Mouse (Mus musculus) heart, adult 2 months (tissue): ENCODE measurements around the gene Grin2b. TPM values are rescaled to one million over a fixed set of nuclear protein-coding genes. Genes with fewer than 3 reads are reported as not detected.

Source experiments
- DNase-seq, 2 experiments: peaks; one replicate each; pipeline ENCODE4 v3.0.0; 2021
- H3K27ac ChIP-seq: fragments of 200-600 bp; 2 replicates; pipeline ENCODE4 v1.8.1; 2022
- H3K27me3 ChIP-seq: fragments of 200-500 bp; 2 replicates; pipeline ENCODE4 v1.6.1; 2012; ENCODE audit warnings: mild to moderate bottlenecking, low read length, inconsistent platforms, mixed read lengths; ENCODE audit not compliant: control insufficient read depth, insufficient read depth
- H3K36me3 ChIP-seq: fragments of 200-500 bp; 2 replicates; pipeline ENCODE4 v1.6.1; 2012; ENCODE audit warnings: low read length, inconsistent platforms; ENCODE audit not compliant: control insufficient read depth, insufficient read depth
- H3K4me1 ChIP-seq: fragments of 200-500 bp; 2 replicates; pipeline ENCODE4 v1.6.1; 2011; ENCODE audit warnings: low read length; ENCODE audit not compliant: control insufficient read depth, insufficient read depth
- H3K4me3 ChIP-seq: fragments of 200-600 bp; 2 replicates; pipeline ENCODE4 v1.8.1; 2022
- H3K79me2 ChIP-seq: fragments of 200-500 bp; replicated peaks from 2 replicates; pipeline ENCODE4 v1.6.1; 2012; ENCODE audit warnings: mild to moderate bottlenecking, inconsistent platforms, low read length, moderate library complexity, mixed read lengths; ENCODE audit not compliant: control insufficient read depth, insufficient read depth
- H3K9ac ChIP-seq: fragments of 200-500 bp; 2 replicates; pipeline ENCODE4 v1.6.1; 2012; ENCODE audit warnings: low read depth, mild to moderate bottlenecking, control low read depth, inconsistent platforms, low read length, mixed read lengths
- CTCF ChIP-seq: fragments of 200-600 bp; IDR thresholded peaks from 2 replicates; pipeline ENCODE4 v1.8.1; 2022; ENCODE audit warnings: antibody characterized with exemption, mild to moderate bottlenecking, moderate library complexity
- EP300 ChIP-seq: fragments of 200-500 bp; IDR thresholded peaks from 2 replicates; pipeline ENCODE4 v1.6.1; 2011; ENCODE audit warnings: low read depth, low read length, control low read depth; ENCODE audit not compliant: insufficient read depth
- POLR2A ChIP-seq: fragments of 200-500 bp; IDR thresholded peaks from 2 replicates; pipeline ENCODE4 v1.6.1; 2011; ENCODE audit warnings: mild to moderate bottlenecking, low read depth, low read length, control low read depth; ENCODE audit not compliant: insufficient read depth
- WGBS: fragments of 180-500 bp; shearing (Covaris S2); methylation state at CpG from one replicate; pipeline ENCODE4 v1.1.7; 2018; 5-methylcytosine and 5-hydroxymethylcytosine counted together
- intact Hi-C: fragments of 180-260 bp; cut with DNase I; formaldehyde crosslinking; loops from one replicate; pipeline ENCODE4 v1.15.1; 2025
- polyA plus RNA-seq: library from polyadenylated mRNA; depleted of rRNA; stranded (reverse); fragments of >200 nt; gene quantifications from 2 replicates; pipeline ENCODE4 v1.2.3, GENCODE M21; 2012
- total RNA-seq, 2 experiments: library from RNA; stranded (reverse); gene quantifications; 2 replicates each; pipeline ENCODE4 v1.2.3; 2021

Grin2b gene
- total and polyA plus RNA-seq, 3 experiments, result 0.02 TPM; not detected in 2

DNA sequence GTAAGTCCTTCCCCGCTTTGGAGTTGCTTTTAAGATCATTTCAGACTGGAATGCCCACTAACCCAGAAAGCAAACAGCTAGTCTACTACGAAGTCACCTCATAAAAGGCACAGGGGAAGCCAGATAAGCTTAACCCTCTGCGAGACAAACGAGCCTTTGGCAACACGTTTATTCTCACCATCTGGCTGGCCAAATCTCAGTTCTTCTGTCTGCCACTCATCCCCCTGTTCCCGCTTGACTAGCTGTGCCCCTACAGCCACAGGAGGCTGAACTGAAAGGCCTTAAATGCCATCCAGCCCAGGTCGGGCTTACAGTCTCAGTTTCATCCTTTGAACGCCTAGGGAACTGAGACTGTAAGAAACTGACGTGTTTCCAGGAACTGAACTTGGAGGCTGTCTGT, 200.8 kb downstream of the Grin2b start:
- intact Hi-C loops, result no loop called here

DNA sequence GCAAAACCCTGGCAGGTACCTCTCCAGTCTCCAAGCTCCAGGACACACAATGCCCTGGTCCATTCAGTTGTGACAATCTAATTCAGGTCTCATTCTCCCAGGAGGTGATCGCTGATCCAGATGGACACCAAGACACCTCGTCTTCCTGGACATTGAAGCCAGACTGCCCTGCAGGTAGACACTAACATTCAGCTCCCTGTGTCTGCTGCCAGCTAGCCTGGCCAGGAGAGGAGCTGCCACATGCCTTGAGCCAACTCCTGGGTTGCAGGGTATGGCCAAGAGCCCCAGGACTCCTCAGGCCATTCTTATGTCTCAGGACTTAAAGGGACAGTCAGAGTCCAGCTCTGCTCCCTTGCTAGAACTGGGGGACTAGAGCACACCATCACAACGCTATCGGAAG, 201.8 kb downstream of the Grin2b start:
- no peak for TF ChIP-seq EP300
- no peak for TF ChIP-seq POLR2A
- TF ChIP-seq CTCF, result no peak
- Histone ChIP-seq H3K27ac (no peak overlapping the region), H3K4me1 (no peaks in the 10 kb centered on the region), H3K4me3 (no peak overlapping the region), H3K9ac (no peak overlapping the region), H3K36me3 (no peaks in the 10 kb centered on the region), H3K27me3 (no peaks in the 10 kb centered on the region), H3K79me2 (no peaks in the 10 kb centered on the region)
- no peak for DNase-seq
- intact Hi-C loops, result no loop called here
- 91% methylated on average over 4 of the region's 4 CpGs for WGBS

More for the DNA sequence above, 200.8 kb downstream of the Grin2b start:
- H3K4me3 ChIP-seq, result no peak overlapping the region
- no peak for DNase-seq
- H3K36me3 ChIP-seq, result no peaks in the 10 kb centered on the region
- H3K79me2 ChIP-seq, result no peaks in the 10 kb centered on the region
- 51% methylated on average over 9 of the region's 9 CpGs for WGBS
- no peak for TF ChIP-seq CTCF
- no peak for TF ChIP-seq POLR2A
- no peak for TF ChIP-seq EP300
- no peaks in the 10 kb centered on the region for H3K4me1 ChIP-seq
- H3K9ac ChIP-seq, result no peak overlapping the region
- H3K27ac ChIP-seq, result no peak overlapping the region
- no peaks in the 10 kb centered on the region for H3K27me3 ChIP-seq

DNA sequence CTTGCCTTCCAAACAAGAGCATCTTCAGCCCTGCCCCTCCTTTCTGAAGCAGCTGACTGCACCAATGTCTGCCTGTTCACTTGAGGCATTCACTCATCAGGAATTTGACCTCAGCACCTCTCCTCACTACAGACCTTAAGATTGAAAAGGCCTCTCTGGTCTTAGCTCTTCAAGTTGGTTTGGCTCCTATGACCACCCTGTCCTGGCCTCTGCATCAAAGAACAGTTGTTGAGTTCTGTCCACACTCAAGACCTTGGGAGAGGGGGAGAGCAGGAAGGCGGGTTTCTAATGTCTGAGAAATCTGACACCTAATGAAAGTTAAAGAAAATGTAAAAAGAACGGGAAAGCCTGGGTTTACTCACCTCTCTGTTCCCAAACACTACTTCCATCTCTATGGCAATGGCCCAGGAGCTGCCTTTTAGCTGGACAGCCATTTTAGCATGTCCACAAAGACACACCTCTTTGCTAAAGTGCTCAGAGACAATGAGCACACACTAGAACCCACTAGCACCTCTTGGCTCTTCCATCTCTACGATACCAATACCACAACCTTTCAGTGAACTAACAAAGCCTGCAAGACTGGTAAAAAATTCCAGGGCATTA, 202.5 kb downstream of the Grin2b start:
- WGBS, result 61% methylated on average over 3 of the region's 3 CpGs

DNA sequence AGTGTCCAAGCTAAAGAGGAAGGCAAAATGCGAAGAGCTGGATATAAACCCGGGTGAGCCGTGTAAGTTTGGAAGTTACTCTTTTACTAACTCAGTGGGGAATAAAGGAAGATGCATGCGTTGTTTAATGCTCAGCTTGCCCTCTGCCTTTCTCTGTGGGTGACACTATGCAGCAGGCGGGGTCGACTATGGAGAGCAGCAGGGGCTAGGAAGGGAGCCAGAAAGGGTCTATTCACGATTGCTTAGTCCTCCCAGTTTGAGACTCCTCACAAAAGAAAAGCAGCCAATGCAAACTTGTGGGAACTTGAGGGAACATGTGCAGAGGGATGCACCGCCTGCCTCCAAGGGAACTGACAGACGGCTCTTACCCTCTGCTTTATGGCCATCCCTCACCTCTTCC, 211.5 kb downstream of the Grin2b start:
- no peaks in the 10 kb centered on the region for H3K79me2 ChIP-seq
- intact Hi-C loops, result no loop called here
- no peaks in the 10 kb centered on the region for H3K36me3 ChIP-seq
- TF ChIP-seq POLR2A (no peak), CTCF (no peak), EP300 (no peak)
- no peaks in the 10 kb centered on the region for H3K27me3 ChIP-seq
- DNase-seq, result no peak
- 63% methylated on average over 9 of the region's 9 CpGs for WGBS
- H3K27ac ChIP-seq, result no peak overlapping the region
- no peaks in the 10 kb centered on the region for H3K4me1 ChIP-seq
- no peak overlapping the region for H3K4me3 ChIP-seq
- H3K9ac ChIP-seq, result no peak overlapping the region

More for the DNA sequence above, 202.5 kb downstream of the Grin2b start:
- no peaks in the 10 kb centered on the region for H3K27me3 ChIP-seq
- no peaks in the 10 kb centered on the region for H3K79me2 ChIP-seq
- intact Hi-C loops, result no loop called here
- H3K27ac ChIP-seq, result no peak overlapping the region
- no peak for TF ChIP-seq CTCF
- no peak for TF ChIP-seq EP300
- TF ChIP-seq POLR2A, result no peak
- DNase-seq, result no peak
- H3K9ac ChIP-seq, result no peak overlapping the region
- no peak overlapping the region for H3K4me3 ChIP-seq
- H3K4me1 ChIP-seq, result no peaks in the 10 kb centered on the region
- H3K36me3 ChIP-seq, result no peaks in the 10 kb centered on the region

DNA sequence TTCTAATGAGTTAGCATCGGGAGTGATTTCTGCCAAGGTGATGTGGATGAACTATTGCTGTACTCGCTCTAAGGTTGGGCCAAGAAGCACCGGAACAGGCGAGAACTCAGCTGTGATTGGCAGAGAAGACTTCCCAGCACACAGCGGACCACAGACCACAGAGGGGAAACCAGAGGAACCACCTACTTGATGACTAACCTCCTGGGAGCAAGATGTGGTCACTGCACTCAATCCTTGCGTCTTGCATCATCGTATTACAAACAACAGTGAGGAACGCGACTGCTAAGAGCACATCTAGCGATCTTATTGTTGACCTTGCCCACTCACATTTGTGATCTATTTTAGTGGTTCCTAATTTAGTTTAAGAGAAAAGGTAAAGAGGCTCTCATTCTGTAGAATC, 213.7 kb downstream of the Grin2b start:
- no peaks in the 10 kb centered on the region for H3K36me3 ChIP-seq
- no peak overlapping the region for H3K4me3 ChIP-seq
- H3K27ac ChIP-seq, result no peak overlapping the region
- no peak for DNase-seq
- intact Hi-C loops, result no loop called here
- 85% methylated on average over 10 of the region's 10 CpGs for WGBS
- no peak for TF ChIP-seq POLR2A
- TF ChIP-seq CTCF, result no peak
- no peak for TF ChIP-seq EP300
- no peaks in the 10 kb centered on the region for H3K27me3 ChIP-seq
- H3K79me2 ChIP-seq, result no peaks in the 10 kb centered on the region
- H3K9ac ChIP-seq, result no peak overlapping the region
- no peaks in the 10 kb centered on the region for H3K4me1 ChIP-seq

DNA sequence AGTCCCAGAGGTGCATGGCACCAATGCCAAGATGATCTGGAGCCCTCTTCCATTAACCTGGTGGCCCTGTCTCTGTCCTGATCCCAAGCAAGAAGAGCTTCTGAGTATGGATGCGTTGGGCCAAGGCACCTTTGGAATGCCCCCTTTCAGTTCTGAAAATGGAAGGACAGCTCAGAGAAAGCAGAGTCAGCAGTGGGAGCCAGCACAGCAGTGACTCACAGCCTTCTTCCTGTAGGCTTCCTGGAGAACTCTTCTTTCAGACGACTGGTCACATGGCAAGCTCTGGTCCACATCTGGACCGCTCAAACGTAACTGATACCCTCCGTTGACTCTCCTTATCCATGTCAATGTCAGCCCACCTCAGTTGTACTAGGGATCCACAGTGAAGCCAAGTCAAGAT, 221.6 kb downstream of the Grin2b start:
- Histone ChIP-seq H3K79me2 (no peaks in the 10 kb centered on the region), H3K4me1 (no peaks in the 10 kb centered on the region), H3K27me3 (no peaks in the 10 kb centered on the region), H3K4me3 (no peak overlapping the region), H3K9ac (no peak overlapping the region), H3K27ac (no peak overlapping the region), H3K36me3 (no peaks in the 10 kb centered on the region)
- no peak for DNase-seq
- WGBS, result 52% methylated on average over 5 of the region's 5 CpGs
- intact Hi-C loops, result no loop called here
- no peak for TF ChIP-seq POLR2A
- no peak for TF ChIP-seq CTCF
